Mouse (Mus musculus): ENCODE measurements around the gene Grasp. TPM values are rescaled to one million over a fixed set of nuclear protein-coding genes. Genes with fewer than 3 reads are reported as not detected.

The Grasp gene
- polyA plus RNA-seq, 1 experiment from 2014 or later: 5.8 TPM

GRCm38 (mm10) chr15:101221298-101222104 lies 2.5 kb upstream of the Grasp start:
- no peaks in the 10 kb centered on the region for H3K9me3 ChIP-seq
- 1% methylated on average over 14 of the region's 14 CpGs for WGBS
- peaks cover 36% of the 10 kb centered on the region for H3K27me3 ChIP-seq (ENCODE audit: insufficient read depth, poor library complexity, severe bottlenecking)
- peak overlapping the region; percentile 79 for H3K4me3 ChIP-seq
- peak; percentile 79 for DNase-seq (ENCODE audit: low spot score)
- H3K27ac ChIP-seq: peak overlapping the region; percentile 80
- no peaks in the 10 kb centered on the region for H3K36me3 ChIP-seq
- peaks cover 66% of the 10 kb centered on the region for H3K4me1 ChIP-seq (replicated peaks)

GRCm38 (mm10) chr15:101222897-101223482 lies 998 bp upstream of the Grasp start:
- H3K36me3 ChIP-seq: no peaks in the 10 kb centered on the region
- no peak for DNase-seq (ENCODE audit: low spot score)
- H3K4me1 ChIP-seq (replicated peaks): peaks cover 81% of the 10 kb centered on the region
- H3K27ac ChIP-seq: peak overlapping the region; percentile 87
- H3K9me3 ChIP-seq: no peaks in the 10 kb centered on the region
- H3K4me3 ChIP-seq: peak overlapping the region; percentile 79
- H3K27me3 ChIP-seq (ENCODE audit: insufficient read depth, poor library complexity, severe bottlenecking): peaks cover 38% of the 10 kb centered on the region
- 37% methylated on average over 13 of the region's 13 CpGs for WGBS

GRCm38 (mm10) chr15:101223596-101223995 lies 392 bp upstream of the Grasp start:
- peak; percentile 21 for DNase-seq (ENCODE audit: low spot score)

GRCm38 (mm10) chr15:101224977-101225376 lies 989 bp downstream of the Grasp start:
- peak; percentile 33 for DNase-seq (ENCODE audit: low spot score)
- peak overlapping the region; percentile 87 for H3K27ac ChIP-seq
- no peaks in the 10 kb centered on the region for H3K9me3 ChIP-seq
- peaks cover 79% of the 10 kb centered on the region for H3K4me1 ChIP-seq (replicated peaks)
- H3K4me3 ChIP-seq: peak overlapping the region; percentile 79
- peaks cover 17% of the 10 kb centered on the region for H3K36me3 ChIP-seq
- peaks cover 38% of the 10 kb centered on the region for H3K27me3 ChIP-seq (ENCODE audit: insufficient read depth, poor library complexity, severe bottlenecking)
- 3% methylated on average over 14 of the region's 14 CpGs for WGBS

More at GRCm38 (mm10) chr15:101223596-101223995, 392 bp upstream of the Grasp start:
- H3K36me3 ChIP-seq: peaks cover 3% of the 10 kb centered on the region; the same call in 1 of the 2 replicates
- H3K27ac ChIP-seq: peak overlapping the region; percentile 87
- peaks cover 86% of the 10 kb centered on the region for H3K4me1 ChIP-seq (replicated peaks)
- peaks cover 38% of the 10 kb centered on the region for H3K27me3 ChIP-seq (ENCODE audit: insufficient read depth, poor library complexity, severe bottlenecking)
- WGBS: 5% methylated on average over 5 of the region's 5 CpGs
- H3K9me3 ChIP-seq: no peaks in the 10 kb centered on the region
- H3K4me3 ChIP-seq: peak overlapping the region; percentile 79

- peaks cover 41% of the 10 kb centered on the region for H3K36me3 ChIP-seq
- peak; percentile 44 for DNase-seq (ENCODE audit: low spot score)
- peaks cover 64% of the 10 kb centered on the region for H3K4me1 ChIP-seq (replicated peaks)
- peaks cover 58% of the 10 kb centered on the region for H3K27me3 ChIP-seq (ENCODE audit: insufficient read depth, poor library complexity, severe bottlenecking)
- H3K9me3 ChIP-seq: no peaks in the 10 kb centered on the region
- WGBS: 11% methylated on average over 7 of the region's 7 CpGs
- no peak overlapping the region for H3K4me3 ChIP-seq
- H3K27ac ChIP-seq: peak overlapping the region; percentile 70; the same call in 1 of the 2 replicates
Observed at GRCm38 (mm10) chr15:101227971-101228370, 4.0 kb downstream of the Grasp start.

DNA sequence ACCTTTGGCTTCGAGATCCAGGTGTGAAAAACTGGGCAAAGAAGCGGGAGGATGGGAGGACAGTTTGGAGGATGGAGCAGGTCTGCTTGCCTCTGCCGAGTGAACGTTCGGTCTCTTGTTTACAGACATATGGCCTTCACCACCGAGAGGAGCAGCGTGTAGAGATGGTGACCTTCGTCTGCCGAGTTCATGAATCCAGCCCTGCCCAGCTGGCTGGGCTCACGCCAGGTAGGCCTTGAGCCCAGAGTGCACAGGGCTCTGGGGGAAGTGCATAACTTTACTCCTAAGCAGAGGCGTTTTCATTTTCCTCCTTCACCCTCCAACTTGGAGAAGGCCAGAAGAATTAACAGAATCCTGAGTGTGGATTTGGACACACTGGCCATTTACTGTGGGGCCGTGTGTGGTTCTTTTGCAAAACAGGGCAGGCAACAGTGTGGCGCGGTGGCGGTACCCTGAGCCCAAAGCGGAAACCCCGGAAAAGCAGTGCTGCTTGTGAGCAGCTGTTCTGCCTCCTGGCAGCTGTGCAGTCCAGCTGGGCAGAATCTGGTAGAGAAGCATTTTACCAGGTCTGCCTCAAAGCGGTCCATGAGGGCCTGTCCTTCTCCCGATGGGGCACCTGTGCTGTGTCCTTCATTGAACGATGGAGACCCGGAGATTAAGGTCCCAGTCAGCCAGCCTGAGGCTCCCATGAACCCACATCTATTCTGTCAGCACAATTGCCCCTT lies 5.0 kb downstream of the Grasp start:
- no peaks in the 10 kb centered on the region for H3K9me3 ChIP-seq
- no peak overlapping the region for H3K4me3 ChIP-seq
- H3K27me3 ChIP-seq (ENCODE audit: insufficient read depth, poor library complexity, severe bottlenecking): peaks cover 56% of the 10 kb centered on the region
- H3K36me3 ChIP-seq: peaks cover 41% of the 10 kb centered on the region
- no peak for DNase-seq (ENCODE audit: low spot score)
- H3K4me1 ChIP-seq (replicated peaks): peaks cover 61% of the 10 kb centered on the region
- 91% methylated on average over 21 of the region's 21 CpGs for WGBS
- no peak overlapping the region for H3K27ac ChIP-seq

DNA sequence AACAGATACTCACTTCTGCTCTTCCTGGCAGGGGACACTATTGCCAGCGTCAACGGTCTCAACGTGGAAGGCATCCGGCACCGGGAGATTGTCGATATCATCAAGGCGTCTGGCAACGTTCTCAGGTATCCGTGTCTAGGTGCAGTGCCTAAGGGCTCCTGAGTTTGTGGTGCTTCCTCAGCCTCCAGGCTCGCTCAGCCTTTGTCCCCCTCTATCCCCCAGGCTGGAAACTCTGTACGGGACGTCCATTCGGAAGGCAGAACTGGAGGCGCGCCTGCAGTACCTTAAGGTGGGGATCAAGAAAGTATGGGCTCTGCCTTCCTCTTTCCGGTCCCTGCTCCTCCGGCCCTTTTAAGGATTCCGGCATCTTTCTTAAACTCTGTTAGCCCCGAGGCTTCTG lies 6.5 kb downstream of the Grasp start:
- H3K9me3 ChIP-seq: no peaks in the 10 kb centered on the region
- peaks cover 48% of the 10 kb centered on the region for H3K27me3 ChIP-seq (ENCODE audit: insufficient read depth, poor library complexity, severe bottlenecking)
- H3K4me1 ChIP-seq (replicated peaks): peaks cover 52% of the 10 kb centered on the region
- no peak for DNase-seq (ENCODE audit: low spot score)
- 95% methylated on average over 19 of the region's 19 CpGs for WGBS
- no peak overlapping the region for H3K27ac ChIP-seq
- no peak overlapping the region for H3K4me3 ChIP-seq
- peaks cover 41% of the 10 kb centered on the region for H3K36me3 ChIP-seq

GRCm38 (mm10) chr15:101230995-101231647 lies 7.1 kb downstream of the Grasp start:
- Histone ChIP-seq H3K27me3 (ENCODE audit: insufficient read depth, poor library complexity, severe bottlenecking) (peaks cover 47% of the 10 kb centered on the region), H3K9me3 (no peaks in the 10 kb centered on the region), H3K4me3 (peak overlapping the region; percentile 39), H3K36me3 (peaks cover 41% of the 10 kb centered on the region), H3K4me1 (replicated peaks) (peaks cover 53% of the 10 kb centered on the region), H3K27ac (peak overlapping the region; percentile 66; the same call in 1 of the 2 replicates)
- WGBS: 73% methylated on average over 23 of the region's 23 CpGs
- DNase-seq (ENCODE audit: low spot score): no peak

- DNase-seq (ENCODE audit: low spot score): no peak
- H3K4me3 ChIP-seq: peak overlapping the region; percentile 39
Observed at GRCm38 (mm10) chr15:101231648-101232180, 7.7 kb downstream of the Grasp start.

GRCm38 (mm10) chr15:101232607-101233006 lies 8.6 kb downstream of the Grasp start:
- H3K27me3 ChIP-seq (ENCODE audit: insufficient read depth, poor library complexity, severe bottlenecking): peaks cover 43% of the 10 kb centered on the region
- H3K4me3 ChIP-seq: no peak overlapping the region
- no peaks in the 10 kb centered on the region for H3K9me3 ChIP-seq
- H3K4me1 ChIP-seq (replicated peaks): peaks cover 45% of the 10 kb centered on the region
- H3K36me3 ChIP-seq: peaks cover 41% of the 10 kb centered on the region
- H3K27ac ChIP-seq: no peak overlapping the region; the same call in 1 of the 2 replicates
- no peak for DNase-seq (ENCODE audit: low spot score)
- 73% methylated on average over 4 of the region's 4 CpGs for WGBS

More at GRCm38 (mm10) chr15:101231648-101232180, 7.7 kb downstream of the Grasp start:
- WGBS: 49% methylated on average over 56 of the region's 56 CpGs
- Histone ChIP-seq H3K4me1 (replicated peaks) (peaks cover 54% of the 10 kb centered on the region), H3K27ac (peak overlapping the region; percentile 66; the same call in 1 of the 2 replicates), H3K36me3 (peaks cover 41% of the 10 kb centered on the region), H3K27me3 (ENCODE audit: insufficient read depth, poor library complexity, severe bottlenecking) (peaks cover 44% of the 10 kb centered on the region), H3K9me3 (no peaks in the 10 kb centered on the region)

GRCm38 (mm10) chr15:101233183-101233582 lies 9.2 kb downstream of the Grasp start:
- Histone ChIP-seq H3K27me3 (ENCODE audit: insufficient read depth, poor library complexity, severe bottlenecking) (peaks cover 48% of the 10 kb centered on the region), H3K36me3 (peaks cover 41% of the 10 kb centered on the region)

More at GRCm38 (mm10) chr15:101233183-101233582, 9.2 kb downstream of the Grasp start:
- no peak overlapping the region for H3K27ac ChIP-seq
- H3K4me3 ChIP-seq: no peak overlapping the region
- 82% methylated on average over 3 of the region's 3 CpGs for WGBS
- peaks cover 39% of the 10 kb centered on the region for H3K4me1 ChIP-seq (replicated peaks)
- H3K9me3 ChIP-seq: no peaks in the 10 kb centered on the region
- no peak for DNase-seq (ENCODE audit: low spot score)
